Mouse (Mus musculus): ENCODE data around the gene Gm38392.

The Gm38392 gene

DNA sequence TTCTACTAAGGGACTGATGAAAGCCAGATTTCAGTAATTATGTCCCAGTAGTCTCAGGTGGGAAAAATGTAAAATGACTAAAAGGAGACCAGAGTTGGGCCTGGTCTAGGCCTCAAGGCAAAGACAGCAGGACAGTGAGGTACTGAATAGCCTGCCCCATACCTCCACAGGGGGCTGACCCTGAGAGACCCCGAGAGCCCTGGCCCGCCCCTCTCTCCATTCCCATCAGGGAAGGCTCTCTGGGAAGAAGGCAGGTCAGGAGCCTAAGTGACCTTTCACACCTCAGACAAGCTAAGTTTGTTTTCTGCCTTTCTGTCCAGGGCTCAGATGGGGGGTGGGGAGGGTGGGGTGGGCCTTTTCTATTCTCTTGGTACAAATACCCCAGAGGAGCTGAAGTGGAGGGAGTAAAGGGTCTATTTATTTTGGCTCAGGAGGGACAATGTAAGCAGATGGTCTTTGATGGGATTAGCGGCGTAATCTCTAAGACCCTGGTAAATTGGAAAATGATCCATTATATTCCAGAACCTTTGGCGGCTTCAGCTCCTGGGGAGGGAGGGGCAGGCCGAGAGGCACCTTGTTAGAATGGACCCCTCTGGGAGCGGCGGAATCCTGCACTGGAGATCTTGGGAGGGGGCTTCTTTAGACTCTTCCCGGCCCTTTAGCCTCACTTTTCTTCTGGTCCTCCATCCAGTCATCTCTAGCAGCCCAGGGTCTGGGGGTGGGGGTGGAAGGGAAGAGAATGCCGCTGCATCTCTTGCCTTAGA lies 89.1 kb downstream of the Gm38392 start:
- H3K27me3 ChIP-seq (ENCODE audit: control insufficient read depth, insufficient read depth, low read length, poor library complexity, severe bottlenecking) = no peaks in the 10 kb centered on the region; the same call in 1 of the 2 replicates
- no peak for DNase-seq (ENCODE audit: low read depth, low spot score)
- H3K36me3 ChIP-seq (ENCODE audit: control insufficient read depth, insufficient read depth, low read length, poor library complexity, severe bottlenecking) = no peaks in the 10 kb centered on the region

Data from splenic B cell, adult 2 months (primary cell).